Mouse (Mus musculus): ENCODE data around the gene Spata21. TPM values are rescaled to one million over a fixed set of nuclear protein-coding genes. Genes with fewer than 3 reads are reported as not detected.
A peak's percentile ranks its signal among the peaks of the same experiment; 100 is the strongest.

The Spata21 gene
- under 1 TPM; 0.24 to 0.37 TPM for total RNA-seq (2021)
- long read RNA-seq, experiment 1, result 0 reads
- long read RNA-seq, experiment 2, result 0 reads

GRCm38 (mm10) chr4:141088033-141088432, at the start of gene Spata21:
TSS of gene Spata21 (plus strand) at chr4:141088333.
- no peak for DNase-seq (ENCODE audit: low spot score in 2 of 2)

GRCm38 (mm10) chr4:141041117-141041516, 47.0 kb upstream of the Spata21 start:
- no peak for DNase-seq (ENCODE audit: low spot score in 2 of 2)

- DNase-seq (ENCODE audit: low spot score in 2 of 2), result peak; percentile 61 to 67
These were observed 43.3 kb upstream of the Spata21 start for GRCm38 (mm10) chr4:141044816-141045215.

GRCm38 (mm10) chr4:141048810-141049475, 39.2 kb upstream of the Spata21 start:
- no peak for DNase-seq (ENCODE audit: low spot score in 2 of 2)

GRCm38 (mm10) chr4:141049476-141049835, 38.7 kb upstream of the Spata21 start:
- DNase-seq (ENCODE audit: low spot score in 2 of 2), result peak; percentile 40 to 67

- no peak for DNase-seq (ENCODE audit: low spot score in 2 of 2)
These were observed 35.7 kb upstream of the Spata21 start for GRCm38 (mm10) chr4:141052442-141052841.

- DNase-seq (ENCODE audit: low spot score in 2 of 2), result no peak
These were observed 35.0 kb upstream of the Spata21 start for GRCm38 (mm10) chr4:141053138-141053537.

- peak; percentile 67 to 73 for DNase-seq (ENCODE audit: low spot score in 2 of 2)
These were observed 34.5 kb upstream of the Spata21 start for GRCm38 (mm10) chr4:141053568-141054161.

GRCm38 (mm10) chr4:141056970-141057369, 31.2 kb upstream of the Spata21 start:
- no peak for DNase-seq (ENCODE audit: low spot score in 2 of 2)

GRCm38 (mm10) chr4:141058835-141059234, 29.3 kb upstream of the Spata21 start:
- DNase-seq (ENCODE audit: low spot score in 2 of 2), result no peak

GRCm38 (mm10) chr4:141059616-141060425, 28.3 kb upstream of the Spata21 start:
- no peak for DNase-seq (ENCODE audit: low spot score in 2 of 2)

- peak; percentile 98 to 99 for DNase-seq (ENCODE audit: low spot score in 2 of 2)
These were observed 27.5 kb upstream of the Spata21 start, which contains the start of gene Crocc for GRCm38 (mm10) chr4:141060426-141061301. TSS of gene Crocc (minus strand) at chr4:141060550.

GRCm38 (mm10) chr4:141064104-141064659, 24.0 kb upstream of the Spata21 start:
- no peak for DNase-seq (ENCODE audit: low spot score in 2 of 2)

GRCm38 (mm10) chr4:141065123-141065522, 23.0 kb upstream of the Spata21 start:
- peak; percentile 74 to 84 for DNase-seq (ENCODE audit: low spot score in 2 of 2)

GRCm38 (mm10) chr4:141066709-141067515, 21.2 kb upstream of the Spata21 start:
- DNase-seq (ENCODE audit: low spot score in 2 of 2), result no peak

GRCm38 (mm10) chr4:141067516-141068046, 20.6 kb upstream of the Spata21 start:
- no peak for DNase-seq (ENCODE audit: low spot score in 2 of 2)

- no peak for DNase-seq (ENCODE audit: low spot score in 2 of 2)
These were observed 19.5 kb upstream of the Spata21 start for GRCm38 (mm10) chr4:141068655-141069054.

GRCm38 (mm10) chr4:141069731-141070130, 18.4 kb upstream of the Spata21 start:
- DNase-seq (ENCODE audit: low spot score in 2 of 2), result no peak

- no peak for DNase-seq (ENCODE audit: low spot score in 2 of 2)
These were observed 15.6 kb upstream of the Spata21 start for GRCm38 (mm10) chr4:141072502-141072901.
